Mouse (Mus musculus) left cerebral cortex, adult 2 months (tissue): Measurements from ENCODE around the gene Bax. TPM values are rescaled to one million over a fixed set of nuclear protein-coding genes. Genes with fewer than 3 reads are reported as not detected.
A peak's percentile ranks its signal among the peaks of the same experiment; 100 is the strongest.
"Not testable (repeated sequence)": the region's sequence is repeated elsewhere in the genome, so short reads cannot be mapped to it uniquely, and the experiment has no call there.

ENCODE experiments used
- DNase-seq, 2 experiments: peaks; one replicate each; pipeline ENCODE4 v3.0.0; 2021 to 2022; ENCODE audit warnings: low spot score in 2 of 2, mixed read lengths in 1 of 2; ENCODE audit errors: extremely low spot score in 1 of 2
- H3K27ac ChIP-seq: fragments of 200-600 bp; 2 replicates; pipeline ENCODE4 v1.8.1; 2022
- H3K4me3 ChIP-seq: fragments of 200-600 bp; 2 replicates; pipeline ENCODE4 v1.8.1; 2022
- CTCF ChIP-seq: fragments of 200-600 bp; IDR thresholded peaks from 2 replicates; pipeline ENCODE4 v1.8.1; 2022; ENCODE audit warnings: antibody characterized with exemption, mild to moderate bottlenecking, moderate library complexity
- intact Hi-C: fragments of 180-260 bp; cut with DNase I; formaldehyde crosslinking; loops from one replicate; pipeline ENCODE4 v1.15.1; 2025
- total RNA-seq, 2 experiments: library from RNA; stranded (reverse); gene quantifications; 2 replicates each; pipeline ENCODE4 v1.2.3; 2021

The Bax gene
- total RNA-seq, 2 experiments from 2014 or later: 66.9 to 67.4 TPM

DNA sequence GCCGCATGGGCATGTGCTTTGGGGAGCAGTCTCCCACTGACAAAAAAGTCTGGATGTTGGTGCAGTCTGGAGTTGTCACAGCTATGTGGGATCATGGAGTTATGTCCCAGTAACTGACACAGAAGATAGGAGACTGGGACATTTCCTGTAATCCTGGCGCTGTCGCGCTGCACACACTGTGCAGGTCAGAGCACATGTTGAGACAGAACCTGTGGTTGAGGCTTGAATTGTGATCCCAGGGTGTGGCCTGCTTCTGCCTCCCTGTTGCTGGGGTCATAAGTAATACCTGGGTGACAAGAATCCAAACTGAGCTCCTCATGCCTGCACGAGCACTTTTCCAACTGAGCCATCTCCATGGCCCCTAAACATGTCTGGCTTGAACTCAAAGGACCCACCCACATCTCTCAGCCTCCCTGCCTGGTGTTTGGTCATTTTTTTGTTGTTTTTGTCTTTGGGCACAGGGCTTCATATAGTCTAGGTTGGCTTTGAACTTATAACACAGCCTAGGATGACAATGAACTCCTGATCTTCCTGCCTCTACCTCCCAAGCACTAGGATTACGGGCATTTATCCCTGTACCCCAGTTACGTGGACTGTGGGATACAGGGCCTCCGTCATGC, 25.6 kb upstream of the Bax start:
- no peak for DNase-seq
- intact Hi-C loops: no loop called here
- TF ChIP-seq CTCF: no peak
- Histone ChIP-seq H3K27ac (no peak overlapping the region), H3K4me3 (no peak overlapping the region)

DNA sequence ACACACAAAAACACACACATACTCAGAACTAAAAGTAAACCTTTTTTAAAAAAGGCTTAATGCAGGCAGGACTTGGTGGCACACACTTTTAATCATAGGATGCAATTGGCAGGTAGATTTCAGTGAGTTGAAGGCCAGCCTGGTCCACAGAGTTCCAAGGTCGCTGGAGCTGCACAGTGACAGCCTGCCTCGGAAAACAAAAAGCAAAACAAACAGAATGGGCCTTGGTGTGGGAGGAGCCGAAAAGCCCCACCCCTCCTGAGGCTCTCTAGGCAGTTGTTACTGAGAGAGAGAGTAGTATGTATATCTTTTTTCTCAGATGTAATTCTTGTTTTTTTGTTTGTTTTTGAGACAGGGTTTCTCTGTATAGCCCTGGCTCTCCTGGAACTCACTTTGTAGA, 24.6 kb upstream of the Bax start:
- Histone ChIP-seq H3K4me3 (no peak overlapping the region), H3K27ac (no peak overlapping the region)
- TF ChIP-seq CTCF: no peak
- intact Hi-C loops: no loop called here
- no peak for DNase-seq

DNA sequence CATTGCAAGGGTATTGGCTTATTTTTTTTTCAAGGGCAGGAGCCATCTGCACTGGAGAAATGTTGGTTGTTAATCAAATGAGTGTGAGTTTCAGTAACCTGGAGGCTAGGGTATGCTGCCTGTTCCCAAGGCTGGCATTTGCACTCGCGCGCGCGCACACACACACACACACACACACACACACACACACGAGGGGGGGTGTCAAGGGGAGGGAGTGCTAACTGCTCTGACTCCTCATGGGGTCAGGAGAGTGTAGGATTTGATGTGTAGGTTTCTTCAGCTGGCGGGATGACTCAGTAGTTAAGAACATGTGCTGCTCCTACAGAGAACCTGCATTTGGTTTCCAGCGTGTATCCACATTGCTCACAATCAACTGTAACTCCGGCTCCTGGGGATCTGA, 24.1 kb upstream of the Bax start:
- no peak overlapping the region for H3K27ac ChIP-seq
- H3K4me3 ChIP-seq: no peak overlapping the region
- intact Hi-C loops: no loop called here
- TF ChIP-seq CTCF: no peak
- peak in 1 of 2 experiments; percentile 22 for DNase-seq

DNA sequence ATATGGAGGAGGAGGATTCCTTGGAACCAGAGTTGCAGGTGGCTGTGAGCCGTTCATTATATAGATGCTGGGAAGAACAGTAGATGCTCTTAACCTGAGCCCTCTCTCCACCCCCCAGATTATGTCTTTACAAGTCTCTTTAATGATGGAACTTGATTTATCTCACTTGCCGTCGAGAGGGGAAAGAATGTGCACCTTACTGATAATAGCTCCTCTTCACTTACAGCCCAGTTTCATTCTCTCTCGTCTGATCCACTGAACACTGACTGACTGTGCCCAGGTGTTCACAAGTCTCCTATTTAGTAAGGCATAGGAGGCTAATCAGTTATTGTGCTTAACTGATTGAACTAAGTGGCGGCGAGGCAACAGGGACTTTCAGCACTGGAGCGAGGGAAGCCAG, 22.9 kb upstream of the Bax start:
- no peak for DNase-seq
- intact Hi-C loops: no loop called here
- TF ChIP-seq CTCF: no peak
- no peak overlapping the region for H3K4me3 ChIP-seq
- H3K27ac ChIP-seq: no peak overlapping the region

DNA sequence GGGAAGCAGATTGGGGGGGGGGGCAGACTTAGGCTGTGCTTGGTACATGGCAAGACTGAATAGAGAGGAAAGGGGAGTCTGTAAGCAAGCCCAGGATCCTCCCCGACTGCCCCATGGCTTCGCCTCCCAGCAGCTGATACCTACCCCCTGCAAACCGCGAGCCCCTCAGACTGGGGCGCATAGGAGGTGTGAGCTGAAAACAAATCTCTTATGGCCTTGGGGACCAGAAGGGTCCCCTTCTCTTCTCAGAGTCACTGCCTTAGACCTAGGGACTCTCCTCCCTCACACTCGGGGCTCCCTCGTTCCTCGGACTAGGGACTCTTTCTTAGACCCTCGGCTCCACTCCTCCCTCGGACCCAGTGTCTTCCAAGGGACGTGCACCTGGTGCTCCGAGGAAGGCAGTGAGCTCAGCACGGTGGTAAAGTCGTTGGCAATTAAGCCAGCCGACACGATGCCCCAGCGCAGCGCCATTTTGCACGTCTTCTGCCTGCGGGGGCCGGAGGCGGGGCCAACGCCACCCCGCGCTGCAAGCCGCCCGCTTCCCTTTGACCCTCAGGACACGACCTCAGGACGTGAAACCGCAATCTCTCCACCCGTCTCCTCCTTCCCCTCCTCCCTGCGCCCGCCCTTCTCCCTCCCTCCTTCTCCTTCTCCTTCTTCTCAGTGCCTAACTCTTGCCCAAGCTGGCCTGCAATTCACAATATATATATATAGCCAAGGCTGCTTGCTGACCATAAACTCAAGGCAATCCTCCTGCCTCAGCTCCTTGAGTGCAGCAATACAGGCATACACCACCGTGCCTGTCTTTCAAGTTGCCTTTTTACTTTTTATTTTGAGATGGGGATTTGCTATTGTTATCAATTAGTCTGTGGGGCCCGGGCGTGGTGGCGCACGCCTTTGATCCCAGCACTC, 21.9 kb upstream of the Bax start, which contains the start of gene Dhdh:
TSS of gene Dhdh (minus strand) at position 513 of the 912 bp plus-strand sequence.
- peak; percentile 35 to 42 for DNase-seq
- TF ChIP-seq CTCF: no peak
- Histone ChIP-seq H3K4me3 (peak within 1 kb of the TSS; percentile 54), H3K27ac (peak within 1 kb of the TSS; percentile 79)
- intact Hi-C loops: no loop called here

DNA sequence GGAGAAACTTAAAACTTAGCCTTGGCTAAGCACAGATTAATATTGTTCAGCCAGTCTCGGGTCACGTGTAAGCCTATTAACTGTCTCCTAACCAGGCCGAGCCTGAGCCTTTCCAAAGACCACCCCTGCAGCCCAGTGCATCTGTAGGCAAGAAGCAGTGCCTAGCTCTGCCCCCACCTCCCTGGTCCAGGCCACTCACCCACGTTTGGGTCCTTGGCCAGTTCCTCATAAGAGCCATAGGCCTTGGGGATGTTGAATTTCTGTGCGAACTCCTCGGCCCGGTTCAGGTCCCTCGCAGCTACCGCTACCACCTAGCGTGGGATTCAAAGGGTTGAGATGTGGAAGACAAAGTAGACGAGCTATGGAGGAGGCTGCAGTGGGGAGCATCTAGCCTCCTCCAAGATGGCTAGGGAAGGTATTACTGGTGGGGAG, 21.2 kb upstream of the Bax start:
- DNase-seq: no peak
- Histone ChIP-seq H3K4me3 (no peak overlapping the region), H3K27ac (no peak overlapping the region)
- TF ChIP-seq CTCF: no peak
- intact Hi-C loops: no loop called here

DNA sequence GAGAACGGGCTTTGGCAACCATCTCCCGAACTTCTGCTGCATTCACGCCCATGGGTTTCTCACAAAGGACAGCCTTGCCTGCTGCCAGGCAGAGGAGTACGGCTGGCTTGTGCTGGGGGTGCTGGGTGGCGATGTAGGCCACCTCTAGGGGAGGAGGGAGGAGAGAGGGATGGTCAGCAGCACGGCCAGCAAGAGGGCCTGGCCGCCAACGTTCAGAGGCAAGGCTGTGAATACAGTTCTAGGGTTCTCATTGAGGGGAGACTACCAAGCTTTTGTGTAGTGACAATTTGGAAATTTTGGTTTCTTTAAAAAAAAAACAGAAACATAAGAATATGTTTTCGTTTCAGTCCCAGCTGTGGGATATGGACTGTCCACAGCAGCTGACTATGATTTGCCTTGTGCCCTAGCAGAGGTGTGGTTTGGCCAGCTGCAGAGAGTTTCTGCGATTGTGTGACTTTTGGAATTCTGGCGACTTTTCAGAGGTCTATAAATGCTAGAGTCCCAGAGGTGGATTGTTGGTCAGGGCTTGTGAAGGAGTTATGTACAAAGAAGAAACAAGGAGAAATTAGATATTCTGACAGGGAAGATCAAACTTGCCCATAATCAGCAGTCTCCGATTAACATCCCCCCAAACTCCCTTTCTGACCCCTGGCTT, 20.2 kb upstream of the Bax start, which contains the start of gene Gm45808:
TSS of gene Gm45808 (minus strand) at position 51 of the 655 bp plus-strand sequence.
- no peak for DNase-seq
- no peak for TF ChIP-seq CTCF
- intact Hi-C loops: no loop called here
- Histone ChIP-seq H3K4me3 (no peak within 1 kb of the TSS), H3K27ac (no peak within 1 kb of the TSS)

DNA sequence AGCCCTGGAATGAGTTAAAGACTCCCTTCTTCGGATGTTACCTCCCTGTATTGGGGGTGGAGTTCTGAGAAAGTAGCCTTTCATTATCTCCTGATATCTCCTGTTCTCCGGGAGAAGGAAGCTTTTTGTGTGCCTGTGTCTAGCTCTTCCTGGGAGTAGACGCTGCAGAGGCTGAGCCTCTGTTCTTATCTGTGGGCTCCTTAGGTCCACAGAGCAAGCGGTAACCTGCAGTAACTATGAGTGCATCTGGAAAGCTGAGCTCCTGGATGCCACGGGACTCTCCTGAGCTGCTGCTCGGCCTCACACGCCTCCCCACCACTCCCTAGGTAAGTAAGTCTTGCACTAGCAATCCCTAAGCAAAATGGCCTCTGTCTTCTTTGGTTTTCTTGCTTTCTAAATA, 19.5 kb upstream of the Bax start:
- no peak overlapping the region for H3K27ac ChIP-seq
- TF ChIP-seq CTCF: no peak
- H3K4me3 ChIP-seq: no peak overlapping the region
- intact Hi-C loops: no loop called here
- no peak for DNase-seq

DNA sequence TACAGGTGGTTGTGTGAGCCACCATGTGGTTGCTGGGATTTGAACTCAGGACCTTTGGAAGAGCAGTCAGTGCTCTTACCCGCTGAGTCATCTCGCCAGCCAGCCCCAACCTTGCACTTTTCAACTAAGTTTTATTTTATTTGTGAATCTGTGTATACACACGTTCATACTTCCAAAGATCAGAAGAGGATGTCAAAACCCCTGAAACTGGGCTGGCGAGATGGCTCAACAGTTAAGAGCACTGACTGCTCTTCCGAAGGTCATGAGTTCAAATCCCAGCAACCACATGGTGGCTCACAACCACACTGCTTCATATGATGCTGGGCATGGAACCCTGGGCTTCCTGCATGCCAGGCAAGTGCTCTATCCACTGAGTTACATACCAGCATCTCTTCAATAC, 18.3 kb upstream of the Bax start:
- H3K27ac ChIP-seq, DNase-seq, H3K4me3 ChIP-seq, intact Hi-C loops: not testable (repeated sequence)

DNA sequence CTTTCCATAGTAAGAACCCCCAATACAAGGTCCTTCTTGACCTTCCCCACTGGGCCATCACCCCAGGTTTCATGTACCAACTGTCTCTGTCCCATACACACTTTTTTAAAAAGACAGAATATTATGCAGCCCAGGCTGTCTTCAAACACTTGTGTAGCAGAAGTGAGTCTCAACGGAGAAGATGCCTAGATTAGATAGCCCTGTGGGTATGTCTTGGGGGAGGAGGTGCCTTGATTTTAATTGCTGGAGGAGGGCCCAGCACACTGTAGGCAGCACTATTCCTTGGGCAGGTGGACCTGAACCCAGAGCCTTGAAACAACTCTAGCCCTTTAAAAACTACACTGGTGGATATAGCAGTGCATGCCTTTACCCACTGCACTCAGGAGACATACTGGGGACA, 15.5 kb upstream of the Bax start:
- intact Hi-C loops: no loop called here
- no peak overlapping the region for H3K4me3 ChIP-seq
- H3K27ac ChIP-seq: no peak overlapping the region
- DNase-seq: no peak
- no peak for TF ChIP-seq CTCF

DNA sequence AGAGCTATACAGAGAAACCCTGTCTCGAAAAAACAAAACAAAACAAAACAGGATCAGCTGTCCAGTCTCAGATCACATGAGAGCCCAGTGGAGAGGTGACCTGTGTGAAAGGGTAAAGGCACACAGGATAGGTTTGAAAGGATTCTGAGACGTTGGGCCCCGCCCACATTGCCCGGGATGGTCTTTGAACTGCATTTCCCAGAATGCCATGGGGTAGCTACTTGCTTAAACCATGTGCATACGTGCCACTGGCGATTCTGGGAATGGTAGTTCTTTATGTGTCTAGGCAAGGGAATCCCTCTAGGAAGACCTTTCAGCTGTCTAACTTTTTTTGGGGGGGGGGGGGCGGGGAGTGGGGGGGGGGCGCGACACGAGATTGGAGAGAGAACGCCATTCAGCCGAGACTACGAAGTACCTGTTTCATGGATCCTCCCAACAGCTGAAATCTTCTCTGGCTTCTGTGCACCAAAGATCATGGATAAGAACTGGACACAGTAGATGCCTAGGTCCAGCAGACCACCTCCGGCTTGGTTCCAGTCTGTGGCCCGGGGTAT, 14.8 kb upstream of the Bax start, which contains the start of gene Tulp2:
TSS of gene Tulp2 (plus strand) at position 504 of the 554 bp plus-strand sequence.
- no peak for TF ChIP-seq CTCF
- intact Hi-C loops: no loop called here
- DNase-seq: peak; percentile 64
- no peak within 1 kb of the TSS for H3K27ac ChIP-seq
- no peak within 1 kb of the TSS for H3K4me3 ChIP-seq

DNA sequence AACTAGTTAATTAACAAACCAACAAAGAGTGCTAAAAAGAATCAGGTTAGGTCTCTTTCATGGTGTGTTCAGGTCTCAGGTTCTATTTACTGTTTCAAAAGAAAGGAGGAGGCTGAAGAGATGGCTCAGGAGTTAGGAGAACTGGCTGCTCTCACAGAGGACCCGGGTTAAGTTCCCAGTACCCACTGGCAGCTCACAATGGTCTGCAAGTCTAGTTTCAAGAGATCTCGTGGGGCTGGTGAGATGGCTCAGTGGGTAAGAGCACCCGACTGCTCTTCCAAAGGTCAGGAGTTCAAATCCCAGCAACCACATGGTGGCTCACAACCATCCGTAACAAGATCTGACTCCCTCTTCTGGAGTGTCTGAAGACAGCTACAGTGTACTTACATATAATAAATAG, 13.6 kb upstream of the Bax start:
- H3K27ac ChIP-seq, H3K4me3 ChIP-seq, intact Hi-C loops, DNase-seq: not testable (repeated sequence)
